Mouse (Mus musculus): ENCODE data around the gene Lcn10.

GRCm38 (mm10) chr2:25682426-25682825, at the start of gene Lcn10:
- TF ChIP-seq CTCF (IDR thresholded peaks at IDR 0.05; ENCODE audit: insufficient read depth, low read depth, low read length) (no peak), POLR2A (IDR thresholded peaks at IDR 0.05; ENCODE audit: insufficient read depth, low read depth, low read length) (no peak)

All from olfactory bulb, adult 2 months (tissue).